Mouse (Mus musculus) ovary, postnatal 14 days (tissue): ENCODE measurements at regions not wholly inside any gene's neighbourhood (a gene's known extent, or its start where the extent isn't known, plus 50 kb on each side); places are given as distances from the start of the nearest gene placed in this dataset.

Experiments used
- DNase-seq: peaks from one replicate; pipeline ENCODE4 v3.0.0; 2022; ENCODE audit warnings: low spot score

DNA sequence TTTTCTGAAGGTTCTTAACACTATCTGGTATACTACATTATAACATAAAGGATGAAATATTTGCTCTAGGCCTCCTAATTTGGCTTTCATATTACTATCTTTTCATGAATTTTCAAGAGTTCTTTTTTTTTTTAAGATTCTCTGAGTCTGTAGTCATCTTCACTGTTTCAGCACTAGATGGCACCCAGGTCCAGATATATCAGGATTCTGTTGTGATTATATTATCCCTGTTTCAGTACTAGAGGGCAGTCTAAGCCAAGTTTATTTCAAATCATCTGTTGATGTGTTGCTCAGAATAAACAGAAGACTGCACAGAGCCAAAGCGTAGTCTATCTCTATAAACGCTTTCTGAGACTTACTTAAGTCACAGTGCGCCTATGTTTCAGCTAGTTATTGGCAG lies 1760.2 kb upstream of the Acvr2a start:
- DNase-seq: no peak

- no peak for DNase-seq
These were observed 1739.7 kb upstream of the Acvr2a start for GRCm38 (mm10) chr2:47074191-47074590.

- DNase-seq: no peak
These were observed 1738.7 kb upstream of the Acvr2a start for GRCm38 (mm10) chr2:47075225-47075624.

GRCm38 (mm10) chr2:47088635-47089034 lies 1725.3 kb upstream of the Acvr2a start:
- DNase-seq: peak; percentile 11

DNA sequence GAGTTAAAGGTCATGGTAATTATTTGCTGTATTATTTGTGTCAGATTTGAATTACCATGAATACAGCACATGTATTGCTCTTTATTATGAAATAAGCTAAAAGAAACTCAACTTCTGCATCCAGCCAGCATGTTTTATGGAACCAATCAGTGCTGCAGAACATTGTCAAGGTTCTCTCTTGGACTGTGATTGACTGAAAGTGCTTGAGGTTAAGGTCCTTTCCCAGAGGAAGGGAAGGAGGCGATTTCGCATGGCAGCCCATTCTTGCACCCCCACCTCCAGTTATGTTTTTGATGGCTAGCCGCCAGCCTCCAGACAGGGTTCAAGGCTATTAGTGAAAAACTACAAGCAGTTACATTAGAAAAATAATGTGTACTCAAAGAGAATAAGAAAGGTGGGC lies 1717.9 kb upstream of the Acvr2a start:
- DNase-seq: no peak

DNA sequence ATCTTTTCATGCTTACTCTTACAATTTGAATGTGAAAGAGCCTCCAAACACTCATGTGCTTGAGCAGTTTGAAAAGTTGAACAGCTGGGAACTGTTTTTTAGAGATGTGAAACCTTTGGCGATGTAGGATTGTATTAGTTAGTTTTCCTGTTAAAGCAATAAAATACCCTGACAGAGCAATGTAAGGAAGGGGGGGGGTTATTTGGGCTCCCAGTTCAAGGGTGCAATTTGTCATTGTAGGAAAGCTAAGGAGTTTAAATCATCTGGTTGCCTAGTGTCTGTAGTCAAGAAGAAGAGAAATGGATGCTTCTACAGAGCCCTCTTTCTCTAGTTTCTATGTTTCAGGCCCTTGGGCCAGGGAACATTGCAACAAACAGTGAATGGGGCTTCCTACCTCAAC lies 1674.5 kb upstream of the Acvr2a start:
- no peak for DNase-seq

GRCm38 (mm10) chr2:47184067-47184802 lies 1629.7 kb upstream of the Acvr2a start:
- no peak for DNase-seq
